Mouse (Mus musculus) hematopoietic multipotent progenitor cell, adult 10-12 weeks (in vitro differentiated cells): ENCODE data around the gene Atad3a. TPM values are rescaled to one million over a fixed set of nuclear protein-coding genes. Genes with fewer than 3 reads are reported as not detected.

Experiments
- polyA plus RNA-seq: library from polyadenylated mRNA; stranded (reverse); fragments of >175 nt; gene quantifications from 2 replicates; pipeline ENCODE4 v1.2.3, GENCODE M21; 2012; ENCODE audit warnings: low replicate concordance

The Atad3a gene
- polyA plus RNA-seq: 22.2 and 23.8 TPM in 2 replicates

DNA sequence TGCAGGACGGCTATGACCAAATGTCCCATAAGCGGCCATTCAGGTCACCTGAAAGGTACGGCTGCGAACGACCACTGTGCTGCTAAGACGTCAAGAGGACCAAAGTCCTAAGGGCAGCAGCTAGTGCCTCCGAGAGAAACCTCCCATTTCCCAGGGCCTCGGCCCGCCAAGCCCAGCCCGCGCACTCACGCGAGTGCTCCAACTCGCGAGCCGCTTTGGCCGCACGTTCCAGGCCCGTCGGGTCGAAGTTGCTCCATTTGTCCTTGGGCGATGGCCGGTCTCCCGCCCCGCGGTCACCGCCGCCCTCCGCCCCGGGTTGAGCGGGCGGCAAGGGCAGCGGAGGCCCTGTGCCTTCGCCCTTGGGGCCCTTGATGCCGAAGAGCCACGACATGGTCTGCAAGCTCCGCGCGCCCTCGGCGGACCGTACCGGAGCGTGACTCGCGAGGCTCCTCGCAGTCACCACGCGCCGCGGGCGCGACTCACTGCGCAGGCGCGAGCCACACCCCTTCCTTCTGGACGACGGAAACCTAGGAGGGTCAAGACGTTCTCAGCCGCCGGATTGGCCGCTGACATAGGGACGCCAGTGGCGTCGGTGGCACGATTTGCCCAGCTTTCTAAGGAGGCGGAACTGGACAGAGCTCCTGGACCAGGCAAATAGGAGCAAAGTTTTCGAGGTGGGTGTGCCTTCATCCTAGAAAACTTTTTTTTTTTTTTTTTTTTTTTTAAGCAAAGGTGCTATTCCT is at the start of gene Atad3a:
TSS of gene Atad3a (minus strand) at position 481 of the 743 bp plus-strand sequence.

DNA sequence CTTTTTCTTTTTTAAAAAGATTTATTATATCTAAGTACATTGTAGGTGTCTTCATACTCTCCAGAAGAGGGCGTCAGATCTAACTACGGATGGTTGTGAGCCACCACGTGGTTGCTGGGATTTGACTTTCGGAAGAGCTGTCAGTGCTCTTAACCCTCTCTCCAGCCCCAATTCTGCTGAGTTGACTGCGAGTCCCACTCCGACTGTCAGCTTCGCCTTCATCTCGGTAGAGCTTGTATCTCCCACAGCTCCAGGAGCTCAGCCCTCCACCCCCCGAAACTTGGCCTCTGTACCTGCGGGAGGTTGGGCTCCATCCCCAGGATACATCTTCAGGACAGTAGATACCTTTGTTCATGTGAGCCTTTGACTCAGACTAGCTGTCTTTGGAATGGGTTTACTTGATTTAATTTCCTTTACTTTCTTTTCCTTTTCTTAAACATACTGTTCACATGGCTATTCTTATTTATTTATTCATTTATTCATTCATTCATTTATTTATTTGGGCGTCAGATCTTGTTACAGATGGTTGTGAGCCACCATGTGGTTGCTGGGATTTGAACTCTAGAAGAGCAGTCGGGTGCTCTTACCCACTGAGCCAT is 41.9 kb upstream of the Atad3a start, which contains the start of gene Mrpl20:
TSS of gene Mrpl20 (plus strand) at position 138 of the 599 bp plus-strand sequence.

DNA sequence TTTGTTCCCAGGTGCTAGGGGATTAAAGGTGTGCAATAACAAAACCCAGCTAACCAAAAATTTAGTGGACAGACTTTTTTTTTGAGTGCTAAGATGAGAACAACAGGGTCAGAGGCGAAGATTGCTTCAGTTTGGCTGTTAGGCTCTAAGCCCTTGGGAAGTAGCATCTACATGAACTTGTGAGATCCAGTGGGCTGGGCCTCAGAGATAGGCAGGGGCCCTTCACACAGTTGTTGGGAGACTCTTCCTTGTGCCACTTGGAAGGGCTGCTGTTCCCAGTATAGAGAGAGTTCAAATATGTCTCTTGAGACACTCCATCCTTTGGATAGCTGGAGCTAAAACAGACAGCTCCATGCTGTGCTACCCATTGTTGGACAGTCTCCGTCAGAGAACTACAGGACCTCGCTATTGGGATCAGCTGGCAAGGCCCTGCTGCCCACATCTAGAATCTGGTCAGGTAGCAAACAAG is 29.2 kb upstream of the Atad3a start, which contains the start of gene Ankrd65:
TSS of gene Ankrd65 (plus strand) at position 419 of the 469 bp plus-strand sequence.

DNA sequence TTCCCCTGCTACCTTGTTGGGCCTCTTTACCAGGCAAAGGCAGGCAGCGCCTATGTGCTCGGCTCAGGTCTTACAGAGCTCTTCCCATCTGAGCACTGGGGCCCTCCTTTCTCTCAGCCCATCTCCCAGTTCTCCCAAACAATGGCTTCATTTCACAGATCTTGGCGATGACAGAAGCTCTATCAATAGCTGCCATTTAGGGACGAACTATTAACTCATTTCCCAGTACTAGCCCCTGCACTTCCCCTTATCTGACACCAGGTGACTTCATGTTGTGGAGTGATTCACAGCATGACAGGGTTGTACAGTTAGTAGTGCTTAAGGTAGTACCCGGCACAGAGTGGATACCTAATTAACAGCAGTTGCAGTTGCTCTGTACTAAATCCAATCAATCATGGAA is 24.9 kb upstream of the Atad3a start, which contains the start of gene Tmem88b:
TSS of gene Tmem88b (minus strand) at position 56 of the 400 bp plus-strand sequence.

DNA sequence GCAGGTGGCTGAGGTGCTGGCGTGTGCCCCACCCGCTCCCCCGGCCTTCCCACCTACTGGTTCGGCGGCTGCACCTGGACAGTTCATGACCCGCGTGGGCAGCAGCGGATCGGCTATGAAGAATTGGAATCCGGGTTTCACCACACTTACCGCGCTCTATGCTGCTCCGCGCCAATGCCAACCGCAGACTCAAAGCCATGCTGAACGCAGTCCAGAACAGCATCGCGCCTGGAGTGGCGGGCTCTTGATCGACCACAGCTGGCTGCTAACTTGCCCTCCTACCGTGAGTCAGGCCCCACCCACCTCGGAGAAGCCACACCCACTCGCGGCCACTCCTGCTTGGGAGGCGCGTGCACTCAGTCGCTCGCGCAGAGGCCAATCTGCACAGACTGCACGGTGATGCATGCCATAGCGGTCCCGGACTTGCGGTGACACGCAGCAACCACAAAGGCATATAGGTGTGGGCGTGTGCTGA is 13.4 kb upstream of the Atad3a start, which contains the start of gene Vwa1:
TSS of gene Vwa1 (minus strand) at position 419 of the 475 bp plus-strand sequence.

DNA sequence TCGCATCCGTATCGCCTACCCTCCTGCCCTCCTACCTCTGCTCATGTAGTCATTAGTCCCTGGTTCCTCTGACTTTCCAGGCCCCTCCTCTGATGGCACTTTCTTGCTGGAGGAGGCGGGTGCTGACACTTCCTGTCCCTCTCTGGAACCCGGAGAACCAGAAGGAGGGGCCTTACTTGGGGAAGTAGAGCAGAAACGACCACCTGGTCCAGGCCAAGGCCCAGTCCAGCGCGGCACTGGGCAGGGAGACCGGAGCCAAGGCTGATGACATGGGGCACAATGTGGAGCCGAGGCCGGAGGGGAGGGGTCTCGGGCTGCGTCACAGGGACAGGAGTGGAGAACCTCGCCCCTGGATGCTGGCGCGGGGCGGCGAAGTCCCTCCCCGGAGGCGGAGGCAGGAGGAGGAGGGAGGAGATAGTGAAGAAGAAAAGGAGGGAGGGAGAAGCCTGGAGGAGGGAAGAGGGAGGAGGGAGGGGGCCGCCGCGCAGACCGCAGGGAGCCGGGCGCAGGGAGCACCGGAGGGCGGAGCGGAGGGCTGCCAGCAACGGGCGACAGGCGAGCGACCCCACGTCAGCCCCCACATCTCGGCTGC is 26.4 kb downstream of the Atad3a start, which contains the start of gene Tmem240:
TSS of gene Tmem240 (plus strand) at position 451 of the 592 bp plus-strand sequence.

DNA sequence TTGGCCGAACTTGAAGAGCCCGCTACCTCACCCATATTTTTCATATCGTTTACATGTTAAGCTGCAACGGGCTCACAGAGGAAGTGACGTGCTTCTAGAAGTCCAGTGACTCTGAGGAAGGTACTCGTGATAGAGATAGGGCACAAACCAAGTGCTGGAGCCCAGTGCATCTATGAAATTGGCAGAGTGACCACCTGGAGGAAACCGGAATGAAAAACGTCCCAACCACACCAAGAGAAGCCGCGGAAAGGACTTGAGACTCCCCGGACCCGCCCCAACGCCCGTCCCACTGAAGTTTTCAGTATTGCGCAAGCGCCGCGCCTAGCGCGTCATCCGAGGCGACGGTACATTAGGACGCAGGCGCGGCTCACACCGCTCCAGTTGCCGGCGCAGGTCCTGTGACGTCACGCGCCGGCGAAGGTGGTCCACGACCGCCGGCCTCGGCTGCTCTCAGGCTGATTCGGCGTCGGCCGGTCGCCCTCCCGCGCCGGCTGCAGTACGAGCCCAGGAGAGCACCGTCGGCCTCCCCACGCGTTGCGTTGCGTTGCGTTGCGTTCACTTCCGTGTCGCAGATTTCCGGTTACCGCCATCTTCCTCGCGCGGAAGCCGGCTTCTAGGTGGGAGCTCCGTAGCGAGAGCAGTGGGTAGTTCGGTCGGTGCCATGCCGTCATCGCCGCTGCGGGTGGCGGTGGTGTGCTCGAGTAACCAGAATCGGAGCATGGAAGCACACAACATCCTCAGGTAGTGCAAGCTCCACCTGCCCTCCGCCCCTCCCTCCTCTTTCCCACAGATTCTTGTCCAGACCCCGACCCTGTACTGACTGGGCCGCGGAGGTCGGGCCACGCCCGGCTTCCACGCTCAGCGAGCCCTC is 55.9 kb downstream of the Atad3a start, which contains the start of gene Ssu72:
TSS of gene Ssu72 (plus strand) at position 80 of the 871 bp plus-strand sequence.

DNA sequence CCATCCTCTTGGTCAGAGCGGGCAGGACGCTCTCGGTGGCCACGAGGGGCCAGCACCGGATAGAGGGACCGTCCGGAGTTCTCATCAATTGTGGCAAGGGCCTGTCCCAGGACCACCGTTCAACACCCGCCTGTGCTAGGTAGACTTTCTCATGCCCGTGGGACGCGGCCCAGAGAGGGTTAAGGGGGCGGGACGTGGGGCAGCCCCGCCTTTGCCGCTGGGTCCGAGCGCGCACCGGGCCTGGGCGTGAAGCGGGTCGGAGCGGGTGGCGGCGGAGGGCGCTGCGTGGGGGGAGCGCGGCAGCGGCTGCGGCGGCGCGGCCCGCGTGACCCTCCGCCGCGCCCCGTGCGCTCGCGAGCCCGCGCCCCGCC is 66.8 kb downstream of the Atad3a start, which contains the start of gene Fndc10:
TSS of gene Fndc10 (plus strand) at position 232 of the 371 bp plus-strand sequence.

Other genes with a start within 250 kb of the Atad3a start
- 91.7 and 105 TPM in 2 replicates for gene Nadk, start 198.7 kb downstream of the Atad3a start, polyA plus RNA-seq
- gene Slc35e2, start 159.7 kb downstream of the Atad3a start, polyA plus RNA-seq: 2.0 and 2.4 TPM in 2 replicates
- gene Cdk11b, start 136.2 kb downstream of the Atad3a start, polyA plus RNA-seq: 86.9 and 98.8 TPM in 2 replicates
- not detected in 2 replicates for gene Gm10563, start 115.7 kb downstream of the Atad3a start, polyA plus RNA-seq
- gene Mmp23, start 107.7 kb downstream of the Atad3a start, polyA plus RNA-seq: 1.5 and 2.2 TPM in 2 replicates
- 38.8 and 73.8 TPM in 2 replicates for gene Mib2, start 91.9 kb downstream of the Atad3a start, polyA plus RNA-seq
- gene Fndc10, start 66.8 kb downstream of the Atad3a start, polyA plus RNA-seq: 9.1 and 13.0 TPM in 2 replicates
- 37.5 and 73.4 TPM in 2 replicates for gene Ssu72, start 56.3 kb downstream of the Atad3a start, polyA plus RNA-seq
- 0.86 and 1.6 TPM in 2 replicates for gene Tmem240, start 26.3 kb downstream of the Atad3a start, polyA plus RNA-seq
- gene Vwa1, start 13.6 kb upstream of the Atad3a start, polyA plus RNA-seq: 0.28 and 1.3 TPM in 2 replicates
- gene Tmem88b, start 24.8 kb upstream of the Atad3a start, polyA plus RNA-seq: 0.06 TPM in 1 of 2 replicates, not detected in the other
- gene Ankrd65, start 29.3 kb upstream of the Atad3a start, polyA plus RNA-seq: 0.10 TPM in 1 of 2 replicates, not detected in the other
- gene Mrpl20, start 41.8 kb upstream of the Atad3a start, polyA plus RNA-seq: 6.3 and 19.8 TPM in 2 replicates
- 56.5 and 59.9 TPM in 2 replicates for gene Ccnl2, start 51.4 kb upstream of the Atad3a start, polyA plus RNA-seq
- gene Aurkaip1, start 70.2 kb upstream of the Atad3a start, polyA plus RNA-seq: 177 and 209 TPM in 2 replicates
- gene Mxra8, start 78.6 kb upstream of the Atad3a start, polyA plus RNA-seq: 2.6 and 5.3 TPM in 2 replicates
- 89.3 and 201 TPM in 2 replicates for gene Dvl1, start 86.3 kb upstream of the Atad3a start, polyA plus RNA-seq
- 0.25 and 0.37 TPM in 2 replicates for gene Tas1r3, start 102.3 kb upstream of the Atad3a start, polyA plus RNA-seq
- gene Cptp, start 108.3 kb upstream of the Atad3a start, polyA plus RNA-seq: 1.6 and 4.5 TPM in 2 replicates
- gene Ints11, start 108.5 kb upstream of the Atad3a start, polyA plus RNA-seq: 13.3 and 23.2 TPM in 2 replicates
- 79.0 and 302 TPM in 2 replicates for gene Pusl1, start 130.7 kb upstream of the Atad3a start, polyA plus RNA-seq
- gene Acap3, start 130.7 kb upstream of the Atad3a start, polyA plus RNA-seq: 30.5 and 52.0 TPM in 2 replicates
- gene Ube2j2, start 182.7 kb upstream of the Atad3a start, polyA plus RNA-seq: 43.7 and 73.5 TPM in 2 replicates
- 28.3 and 36.5 TPM in 2 replicates for gene C1qtnf12, start 201.2 kb upstream of the Atad3a start, polyA plus RNA-seq
- 2.3 and 3.4 TPM in 2 replicates for gene B3galt6, start 231.6 kb upstream of the Atad3a start, polyA plus RNA-seq
- 64.0 and 98.8 TPM in 2 replicates for gene Sdf4, start 231.8 kb upstream of the Atad3a start, polyA plus RNA-seq